Mouse (Mus musculus): ENCODE measurements around the gene Mak. TPM values are rescaled to one million over a fixed set of nuclear protein-coding genes. Genes with fewer than 3 reads are reported as not detected.

Gene Mak
- polyA plus RNA-seq, 1 experiment from 2014 or later: 0.76 TPM

- Histone ChIP-seq H3K4me2 (ENCODE audit: low read depth) (no peak overlapping the region), H3K4me3 (ENCODE audit: low read depth, low read length) (no peak overlapping the region), H3K27ac (ENCODE audit: low read depth, low read length) (no peak overlapping the region), H3K9ac (ENCODE audit: low read length) (no peak overlapping the region), H3K4me1 (ENCODE audit: control insufficient read depth, insufficient read depth, low read length) (no peaks in the 10 kb centered on the region), H3K9me3 (ENCODE audit: control insufficient read depth, low read length) (no peaks in the 10 kb centered on the region), H3K27me3 (ENCODE audit: control insufficient read depth, insufficient read depth, low read length) (no peaks in the 10 kb centered on the region), H3K36me3 (ENCODE audit: control insufficient read depth, insufficient read depth, low read length) (no peaks in the 10 kb centered on the region)
- 89% methylated on average over 8 of the region's 8 CpGs for WGBS
- DNase-seq (ENCODE audit: low spot score) (no peak), ATAC-seq (ENCODE audit: insufficient read depth, low FRiP score, low TSS enrichment) (no peak)
These were observed 33.6 kb downstream of the Mak start for GRCm38 (mm10) chr13:41045901-41046300.

GRCm38 (mm10) chr13:41042511-41042910, 37.0 kb downstream of the Mak start:
- ATAC-seq (ENCODE audit: insufficient read depth, low FRiP score, low TSS enrichment): no peak
- Histone ChIP-seq H3K4me1 (ENCODE audit: control insufficient read depth, insufficient read depth, low read length) (no peaks in the 10 kb centered on the region), H3K27ac (ENCODE audit: low read depth, low read length) (no peak overlapping the region), H3K36me3 (ENCODE audit: control insufficient read depth, insufficient read depth, low read length) (no peaks in the 10 kb centered on the region), H3K9me3 (ENCODE audit: control insufficient read depth, low read length) (no peaks in the 10 kb centered on the region), H3K4me3 (ENCODE audit: low read depth, low read length) (no peak overlapping the region), H3K4me2 (ENCODE audit: low read depth) (no peak overlapping the region), H3K27me3 (ENCODE audit: control insufficient read depth, insufficient read depth, low read length) (no peaks in the 10 kb centered on the region), H3K9ac (ENCODE audit: low read length) (no peak overlapping the region)
- WGBS: 93% methylated on average over 4 of the region's 4 CpGs
- DNase-seq (ENCODE audit: low spot score): no peak

- Histone ChIP-seq H3K4me1 (ENCODE audit: control insufficient read depth, insufficient read depth, low read length) (no peaks in the 10 kb centered on the region), H3K27me3 (ENCODE audit: control insufficient read depth, insufficient read depth, low read length) (no peaks in the 10 kb centered on the region), H3K27ac (ENCODE audit: low read depth, low read length) (no peak overlapping the region), H3K4me2 (ENCODE audit: low read depth) (no peak overlapping the region), H3K36me3 (ENCODE audit: control insufficient read depth, insufficient read depth, low read length) (no peaks in the 10 kb centered on the region), H3K4me3 (ENCODE audit: low read depth, low read length) (no peak overlapping the region), H3K9ac (ENCODE audit: low read length) (no peak overlapping the region), H3K9me3 (ENCODE audit: control insufficient read depth, low read length) (no peaks in the 10 kb centered on the region)
- no peak for DNase-seq (ENCODE audit: low spot score)
- 78% methylated on average over 5 of the region's 5 CpGs for WGBS
- no peak for ATAC-seq (ENCODE audit: insufficient read depth, low FRiP score, low TSS enrichment)
These were observed 49.4 kb downstream of the Mak start for GRCm38 (mm10) chr13:41030098-41030497.

GRCm38 (mm10) chr13:41022099-41022498, 57.4 kb downstream of the Mak start:
- ATAC-seq (ENCODE audit: insufficient read depth, low FRiP score, low TSS enrichment) (no peak), DNase-seq (ENCODE audit: low spot score) (no peak)
- H3K27me3 ChIP-seq (ENCODE audit: control insufficient read depth, insufficient read depth, low read length): no peaks in the 10 kb centered on the region
- no peaks in the 10 kb centered on the region for H3K9me3 ChIP-seq (ENCODE audit: control insufficient read depth, low read length)
- no peak overlapping the region for H3K9ac ChIP-seq (ENCODE audit: low read length)
- no peak overlapping the region for H3K27ac ChIP-seq (ENCODE audit: low read depth, low read length)
- WGBS: 93% methylated on average over 13 of the region's 13 CpGs
- H3K4me3 ChIP-seq (ENCODE audit: low read depth, low read length): no peak overlapping the region
- no peak overlapping the region for H3K4me2 ChIP-seq (ENCODE audit: low read depth)
- H3K4me1 ChIP-seq (ENCODE audit: control insufficient read depth, insufficient read depth, low read length): peaks cover 2% of the 10 kb centered on the region
- no peaks in the 10 kb centered on the region for H3K36me3 ChIP-seq (ENCODE audit: control insufficient read depth, insufficient read depth, low read length)

- peaks cover 6% of the 10 kb centered on the region for H3K4me1 ChIP-seq (ENCODE audit: control insufficient read depth, insufficient read depth, low read length)
- no peaks in the 10 kb centered on the region for H3K27me3 ChIP-seq (ENCODE audit: control insufficient read depth, insufficient read depth, low read length)
- H3K4me3 ChIP-seq (ENCODE audit: low read depth, low read length): no peak overlapping the region
- ATAC-seq (ENCODE audit: insufficient read depth, low FRiP score, low TSS enrichment) (no peak), DNase-seq (ENCODE audit: low spot score) (no peak)
- WGBS: 91% methylated on average over 6 of the region's 6 CpGs
- no peaks in the 10 kb centered on the region for H3K36me3 ChIP-seq (ENCODE audit: control insufficient read depth, insufficient read depth, low read length)
- no peak overlapping the region for H3K9ac ChIP-seq (ENCODE audit: low read length)
- H3K27ac ChIP-seq (ENCODE audit: low read depth, low read length): no peak overlapping the region
- H3K4me2 ChIP-seq (ENCODE audit: low read depth): no peak overlapping the region
- H3K9me3 ChIP-seq (ENCODE audit: control insufficient read depth, low read length): no peaks in the 10 kb centered on the region
These were observed 57.9 kb downstream of the Mak start for GRCm38 (mm10) chr13:41021607-41022006.

- H3K9me3 ChIP-seq (ENCODE audit: control insufficient read depth, low read length): no peaks in the 10 kb centered on the region
- H3K36me3 ChIP-seq (ENCODE audit: control insufficient read depth, insufficient read depth, low read length): no peaks in the 10 kb centered on the region
- H3K4me1 ChIP-seq (ENCODE audit: control insufficient read depth, insufficient read depth, low read length): peaks cover 6% of the 10 kb centered on the region
- H3K4me3 ChIP-seq (ENCODE audit: low read depth, low read length): no peak overlapping the region
- no peak overlapping the region for H3K9ac ChIP-seq (ENCODE audit: low read length)
- ATAC-seq (ENCODE audit: insufficient read depth, low FRiP score, low TSS enrichment): no peak
- no peaks in the 10 kb centered on the region for H3K27me3 ChIP-seq (ENCODE audit: control insufficient read depth, insufficient read depth, low read length)
- no peak overlapping the region for H3K4me2 ChIP-seq (ENCODE audit: low read depth)
- H3K27ac ChIP-seq (ENCODE audit: low read depth, low read length): no peak overlapping the region
- DNase-seq (ENCODE audit: low spot score): no peak
- 69% methylated on average over 7 of the region's 7 CpGs for WGBS
These were observed 59.0 kb downstream of the Mak start for GRCm38 (mm10) chr13:41020494-41020893.

GRCm38 (mm10) chr13:41018756-41019591, 60.5 kb downstream of the Mak start:
- DNase-seq (ENCODE audit: low spot score): no peak
- H3K9me3 ChIP-seq (ENCODE audit: control insufficient read depth, low read length): no peaks in the 10 kb centered on the region
- WGBS: 94% methylated on average over 13 of the region's 13 CpGs
- no peak overlapping the region for H3K9ac ChIP-seq (ENCODE audit: low read length)
- no peaks in the 10 kb centered on the region for H3K36me3 ChIP-seq (ENCODE audit: control insufficient read depth, insufficient read depth, low read length)
- no peak overlapping the region for H3K4me3 ChIP-seq (ENCODE audit: low read depth, low read length)
- peaks cover 6% of the 10 kb centered on the region for H3K4me1 ChIP-seq (ENCODE audit: control insufficient read depth, insufficient read depth, low read length)
- ATAC-seq (ENCODE audit: insufficient read depth, low FRiP score, low TSS enrichment): no peak
- H3K27ac ChIP-seq (ENCODE audit: low read depth, low read length): no peak overlapping the region
- no peak overlapping the region for H3K4me2 ChIP-seq (ENCODE audit: low read depth)
- H3K27me3 ChIP-seq (ENCODE audit: control insufficient read depth, insufficient read depth, low read length): no peaks in the 10 kb centered on the region

GRCm38 (mm10) chr13:41018236-41018635, 61.3 kb downstream of the Mak start:
- H3K4me2 ChIP-seq (ENCODE audit: low read depth): no peak overlapping the region
- H3K27me3 ChIP-seq (ENCODE audit: control insufficient read depth, insufficient read depth, low read length): no peaks in the 10 kb centered on the region
- no peak for DNase-seq (ENCODE audit: low spot score)
- peaks cover 6% of the 10 kb centered on the region for H3K4me1 ChIP-seq (ENCODE audit: control insufficient read depth, insufficient read depth, low read length)
- ATAC-seq (ENCODE audit: insufficient read depth, low FRiP score, low TSS enrichment): no peak
- 92% methylated on average over 9 of the region's 9 CpGs for WGBS
- H3K9ac ChIP-seq (ENCODE audit: low read length): no peak overlapping the region
- no peak overlapping the region for H3K27ac ChIP-seq (ENCODE audit: low read depth, low read length)
- no peak overlapping the region for H3K4me3 ChIP-seq (ENCODE audit: low read depth, low read length)
- H3K9me3 ChIP-seq (ENCODE audit: control insufficient read depth, low read length): no peaks in the 10 kb centered on the region
- H3K36me3 ChIP-seq (ENCODE audit: control insufficient read depth, insufficient read depth, low read length): no peaks in the 10 kb centered on the region

- H3K36me3 ChIP-seq (ENCODE audit: control insufficient read depth, insufficient read depth, low read length): peaks cover 3% of the 10 kb centered on the region; the same call in 1 of the 2 replicates
- peaks cover 6% of the 10 kb centered on the region for H3K4me1 ChIP-seq (ENCODE audit: control insufficient read depth, insufficient read depth, low read length)
- 0 out of 2 replicates have a peak overlapping the region, but pooled peaks have one; percentile 60 for H3K4me2 ChIP-seq (ENCODE audit: low read depth)
- no peak overlapping the region for H3K4me3 ChIP-seq (ENCODE audit: low read depth, low read length)
- no peak overlapping the region for H3K27ac ChIP-seq (ENCODE audit: low read depth, low read length)
- DNase-seq (ENCODE audit: low spot score) (no peak), ATAC-seq (ENCODE audit: insufficient read depth, low FRiP score, low TSS enrichment) (no peak)
- no peaks in the 10 kb centered on the region for H3K27me3 ChIP-seq (ENCODE audit: control insufficient read depth, insufficient read depth, low read length)
- no peaks in the 10 kb centered on the region for H3K9me3 ChIP-seq (ENCODE audit: control insufficient read depth, low read length)
- 93% methylated on average over 4 of the region's 4 CpGs for WGBS
- H3K9ac ChIP-seq (ENCODE audit: low read length): no peak overlapping the region; the same call in 1 of the 2 replicates
These were observed 61.7 kb downstream of the Mak start for GRCm38 (mm10) chr13:41017832-41018231.
